Mouse (Mus musculus) cortical plate, adult 2 months (tissue): ENCODE data around the gene Atp6v1c2.

Source experiments
- CTCF ChIP-seq: fragments of 200-500 bp; IDR thresholded peaks from 2 replicates; pipeline ENCODE4 v1.5.1; 2011; ENCODE audit warnings: mild to moderate bottlenecking, control low read depth, low read length; ENCODE audit not compliant: insufficient read depth; ENCODE audit errors: extremely low read depth
- POLR2A ChIP-seq: fragments of 200-500 bp; IDR thresholded peaks from 2 replicates; pipeline ENCODE4 v1.6.1; 2011; ENCODE audit warnings: mild to moderate bottlenecking, low read length, control low read depth; ENCODE audit not compliant: insufficient read depth; ENCODE audit errors: extremely low read depth

GRCm38 (mm10) chr12:17371589-17372235 lies 42.6 kb upstream of the Atp6v1c2 start:
- TF ChIP-seq POLR2A (no peak), CTCF (0 out of 2 replicates have a peak, but pooled peaks have one; percentile 21)
